Mouse (Mus musculus) left cerebral cortex, adult 11 months (tissue): ENCODE data around the gene Galnt13.
"Not testable (repeated sequence)": the region's sequence is repeated elsewhere in the genome, so short reads cannot be mapped to it uniquely, and the experiment has no call there.

ENCODE experiments used
- DNase-seq: peaks from one replicate; pipeline ENCODE4 v3.0.0; 2022; ENCODE audit warnings: low spot score

Gene Galnt13

GRCm38 (mm10) chr2:54915088-54915670, 479.1 kb downstream of the Galnt13 start:
- no peak for DNase-seq

GRCm38 (mm10) chr2:54936369-54936768, 500.3 kb downstream of the Galnt13 start:
- no peak for DNase-seq

GRCm38 (mm10) chr2:54937306-54937705, 501.2 kb downstream of the Galnt13 start:
- no peak for DNase-seq

GRCm38 (mm10) chr2:54938075-54938474, 502.0 kb downstream of the Galnt13 start:
- DNase-seq: no peak

GRCm38 (mm10) chr2:54943386-54943785, 507.3 kb downstream of the Galnt13 start:
- no peak for DNase-seq

- no peak for DNase-seq
Measured at GRCm38 (mm10) chr2:54983839-54984238, 547.7 kb downstream of the Galnt13 start.

GRCm38 (mm10) chr2:55022539-55022938, 586.4 kb downstream of the Galnt13 start:
- not testable (repeated sequence) for DNase-seq

- no peak for DNase-seq
Measured at GRCm38 (mm10) chr2:55034610-55035009, 598.5 kb downstream of the Galnt13 start.

GRCm38 (mm10) chr2:55065469-55066315, 629.6 kb downstream of the Galnt13 start:
- no peak for DNase-seq

GRCm38 (mm10) chr2:55085580-55085979, 649.5 kb downstream of the Galnt13 start:
- no peak for DNase-seq

- DNase-seq: peak; percentile 19
Measured at GRCm38 (mm10) chr2:55088034-55088433, 651.9 kb downstream of the Galnt13 start.

- peak; percentile 19 for DNase-seq
Measured at GRCm38 (mm10) chr2:55090332-55090731, 654.2 kb downstream of the Galnt13 start.

GRCm38 (mm10) chr2:55091495-55091894, 655.4 kb downstream of the Galnt13 start:
- no peak for DNase-seq

- DNase-seq: no peak
Measured at GRCm38 (mm10) chr2:55099100-55099499, 663.0 kb downstream of the Galnt13 start.

GRCm38 (mm10) chr2:55101279-55101678, 665.2 kb downstream of the Galnt13 start:
- DNase-seq: no peak

- DNase-seq: no peak
Measured at GRCm38 (mm10) chr2:55103521-55103920, 667.4 kb downstream of the Galnt13 start.

GRCm38 (mm10) chr2:55107828-55108227, 671.7 kb downstream of the Galnt13 start:
- no peak for DNase-seq

GRCm38 (mm10) chr2:55153089-55153488, 717.0 kb downstream of the Galnt13 start:
- no peak for DNase-seq

- DNase-seq: no peak
Measured at GRCm38 (mm10) chr2:55164781-55165180, 728.7 kb downstream of the Galnt13 start.
